Mouse (Mus musculus): ENCODE results near the gene Slc22a5. TPM values are rescaled to one million over a fixed set of nuclear protein-coding genes. Genes with fewer than 3 reads are reported as not detected.
"Not testable (repeated sequence)": the region's sequence is repeated elsewhere in the genome, so short reads cannot be mapped to it uniquely, and the experiment has no call there.

The Slc22a5 gene
- polyA plus RNA-seq (2015; fragmentation: Nextera tagmentation; extraction: Ambion mirVana), result 32.0 and 36.4 TPM in 2 replicates

GRCm38 (mm10) chr11:53891505-53892451 is at the start of gene Slc22a5:
Slc22a5 (minus strand) TSS chr11:53891660.
- Histone ChIP-seq H3K27ac (peak within 1 kb of the TSS; percentile 86), H3K4me1 (replicated peaks; ENCODE audit: insufficient read depth, low read length) (peaks cover 8% of the 10 kb centered on the region), H3K9me3 (replicated peaks; ENCODE audit: low read length) (no peaks in the 10 kb centered on the region), H3K4me3 (replicated peaks; ENCODE audit: low read depth, low read length) (peak within 1 kb of the TSS; percentile 49), H3K36me3 (ENCODE audit: insufficient read depth, low read length) (no peaks in the 10 kb centered on the region), H3K9ac (ENCODE audit: low read depth, low read length) (peak within 1 kb of the TSS; percentile 72), H3K4me2 (ENCODE audit: low read length) (peak within 1 kb of the TSS; percentile 73), H3K27me3 (ENCODE audit: insufficient read depth, low read length) (no peaks in the 10 kb centered on the region)
- ATAC-seq (replicated peaks; ENCODE audit: low FRiP score, low read depth) (peak; percentile 98), DNase-seq (ENCODE audit: low spot score) (peak; percentile 99)
- peak; percentile 33; the same call in 1 of the 2 replicates for TF ChIP-seq CTCF (IDR thresholded peaks at IDR 0.05; ENCODE audit: low read depth)
- 4% methylated on average over 63 of the region's 63 CpGs for WGBS

GRCm38 (mm10) chr11:53931944-53932318 is 40.5 kb upstream of the Slc22a5 start:
- not testable (repeated sequence) for ATAC-seq (replicated peaks; ENCODE audit: low FRiP score, low read depth); H3K4me1 ChIP-seq (replicated peaks; ENCODE audit: insufficient read depth, low read length); H3K9me3 ChIP-seq (replicated peaks; ENCODE audit: low read length); H3K9ac ChIP-seq (ENCODE audit: low read depth, low read length); H3K4me2 ChIP-seq (ENCODE audit: low read length); H3K4me3 ChIP-seq (replicated peaks; ENCODE audit: low read depth, low read length); H3K36me3 ChIP-seq (ENCODE audit: insufficient read depth, low read length); DNase-seq (ENCODE audit: low spot score); H3K27ac ChIP-seq; H3K27me3 ChIP-seq (ENCODE audit: insufficient read depth, low read length)
- WGBS, result 62% methylated on average over 4 of the region's 4 CpGs

- ATAC-seq (replicated peaks; ENCODE audit: low FRiP score, low read depth) (no peak), DNase-seq (ENCODE audit: low spot score) (peak; percentile 81)
- Histone ChIP-seq H3K4me1 (replicated peaks; ENCODE audit: insufficient read depth, low read length) (no peaks in the 10 kb centered on the region), H3K4me2 (ENCODE audit: low read length) (no peak overlapping the region), H3K9ac (ENCODE audit: low read depth, low read length) (no peak overlapping the region), H3K27me3 (ENCODE audit: insufficient read depth, low read length) (no peaks in the 10 kb centered on the region), H3K36me3 (ENCODE audit: insufficient read depth, low read length) (no peaks in the 10 kb centered on the region), H3K27ac (no peak overlapping the region), H3K4me3 (replicated peaks; ENCODE audit: low read depth, low read length) (no peak overlapping the region), H3K9me3 (replicated peaks; ENCODE audit: low read length) (no peaks in the 10 kb centered on the region)
- peak; percentile 88 for TF ChIP-seq CTCF (IDR thresholded peaks at IDR 0.05; ENCODE audit: low read depth)
- 26% methylated on average over 17 of the region's 17 CpGs for WGBS
Measured at GRCm38 (mm10) chr11:53931091-53931943, 39.9 kb upstream of the Slc22a5 start.

GRCm38 (mm10) chr11:53929741-53930140 is 38.3 kb upstream of the Slc22a5 start:
- no peak for ATAC-seq (replicated peaks; ENCODE audit: low FRiP score, low read depth)
- Histone ChIP-seq H3K4me1 (replicated peaks; ENCODE audit: insufficient read depth, low read length) (no peaks in the 10 kb centered on the region), H3K9ac (ENCODE audit: low read depth, low read length) (no peak overlapping the region), H3K4me3 (replicated peaks; ENCODE audit: low read depth, low read length) (no peak overlapping the region), H3K4me2 (ENCODE audit: low read length) (no peak overlapping the region), H3K27ac (no peak overlapping the region), H3K9me3 (replicated peaks; ENCODE audit: low read length) (no peaks in the 10 kb centered on the region), H3K36me3 (ENCODE audit: insufficient read depth, low read length) (no peaks in the 10 kb centered on the region), H3K27me3 (ENCODE audit: insufficient read depth, low read length) (no peaks in the 10 kb centered on the region)
- WGBS, result 88% methylated on average over 3 of the region's 3 CpGs
- no peak for DNase-seq (ENCODE audit: low spot score)
- TF ChIP-seq CTCF (IDR thresholded peaks at IDR 0.05; ENCODE audit: low read depth), result no peak

- Histone ChIP-seq H3K36me3 (ENCODE audit: insufficient read depth, low read length) (no peaks in the 10 kb centered on the region), H3K27ac (no peak overlapping the region), H3K4me1 (replicated peaks; ENCODE audit: insufficient read depth, low read length) (no peaks in the 10 kb centered on the region), H3K9ac (ENCODE audit: low read depth, low read length) (no peak overlapping the region), H3K4me2 (ENCODE audit: low read length) (no peak overlapping the region), H3K9me3 (replicated peaks; ENCODE audit: low read length) (no peaks in the 10 kb centered on the region), H3K4me3 (replicated peaks; ENCODE audit: low read depth, low read length) (no peak overlapping the region), H3K27me3 (ENCODE audit: insufficient read depth, low read length) (no peaks in the 10 kb centered on the region)
- TF ChIP-seq CTCF (IDR thresholded peaks at IDR 0.05; ENCODE audit: low read depth), result no peak
- 69% methylated on average over 3 of the region's 3 CpGs for WGBS
- no peak for DNase-seq (ENCODE audit: low spot score)
- no peak for ATAC-seq (replicated peaks; ENCODE audit: low FRiP score, low read depth)
Measured at GRCm38 (mm10) chr11:53928585-53928984, 37.1 kb upstream of the Slc22a5 start.

- Histone ChIP-seq H3K36me3 (ENCODE audit: insufficient read depth, low read length) (no peaks in the 10 kb centered on the region), H3K9me3 (replicated peaks; ENCODE audit: low read length) (no peaks in the 10 kb centered on the region), H3K27ac (no peak overlapping the region), H3K9ac (ENCODE audit: low read depth, low read length) (no peak overlapping the region), H3K4me2 (ENCODE audit: low read length) (no peak overlapping the region), H3K27me3 (ENCODE audit: insufficient read depth, low read length) (no peaks in the 10 kb centered on the region), H3K4me3 (replicated peaks; ENCODE audit: low read depth, low read length) (no peak overlapping the region), H3K4me1 (replicated peaks; ENCODE audit: insufficient read depth, low read length) (no peaks in the 10 kb centered on the region)
- ATAC-seq (replicated peaks; ENCODE audit: low FRiP score, low read depth) (no peak), DNase-seq (ENCODE audit: low spot score) (no peak)
- WGBS, result 97% methylated on average over 5 of the region's 5 CpGs
- no peak for TF ChIP-seq CTCF (IDR thresholded peaks at IDR 0.05; ENCODE audit: low read depth)
Measured at GRCm38 (mm10) chr11:53926303-53926702, 34.8 kb upstream of the Slc22a5 start.
